Mouse (Mus musculus): ENCODE measurements around the gene H2afy. TPM values are rescaled to one million over a fixed set of nuclear protein-coding genes. Genes with fewer than 3 reads are reported as not detected.

The H2afy gene
- total and polyA plus RNA-seq, 2 experiments from 2014 or later, result 134 to 163 TPM

DNA sequence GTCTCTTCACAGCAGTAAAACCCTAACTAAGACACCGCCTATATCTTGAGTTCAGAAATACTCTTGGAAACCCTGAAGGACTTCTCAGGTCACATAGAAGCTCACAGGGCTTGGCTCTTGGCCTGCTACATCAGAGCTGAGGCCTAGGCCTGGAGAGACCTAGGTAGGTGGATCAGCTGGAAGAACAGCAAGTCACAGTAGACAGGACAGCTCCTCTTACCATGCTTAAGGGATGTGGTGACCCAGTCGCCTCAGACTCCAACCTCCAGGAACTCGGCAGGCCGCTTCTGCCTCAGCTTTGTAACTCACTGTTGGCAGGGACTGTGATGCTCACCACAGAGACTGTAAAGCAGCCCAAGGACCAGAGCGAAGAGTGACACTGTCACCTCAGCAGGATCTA, 13.1 kb downstream of the H2afy start:
- H3K27ac ChIP-seq (ENCODE audit: low read depth, low read length), result no peak overlapping the region
- H3K4me1 ChIP-seq (ENCODE audit: insufficient read depth, low read length), result no peaks in the 10 kb centered on the region
- peaks cover 48% of the 10 kb centered on the region for H3K36me3 ChIP-seq (ENCODE audit: insufficient read depth, low read length)
- ATAC-seq (ENCODE audit: low FRiP score), result no peak
- WGBS, result 95% methylated on average over 5 of the region's 5 CpGs
- no peak for DNase-seq (ENCODE audit: low spot score)
- H3K27me3 ChIP-seq (ENCODE audit: insufficient read depth, low read length), result no peaks in the 10 kb centered on the region
- H3K9me3 ChIP-seq (ENCODE audit: low read length), result no peaks in the 10 kb centered on the region
- H3K4me2 ChIP-seq (ENCODE audit: low read depth, low read length, poor library complexity, severe bottlenecking), result no peak overlapping the region
- no peak overlapping the region for H3K4me3 ChIP-seq (ENCODE audit: low read depth, low read length)
- no peak for TF ChIP-seq CTCF (IDR thresholded peaks at IDR 0.05)
- no peak overlapping the region for H3K9ac ChIP-seq (replicated peaks; ENCODE audit: low read length, poor library complexity, severe bottlenecking)

GRCm38 (mm10) chr13:56117991-56118765, 18.0 kb downstream of the H2afy start:
- Histone ChIP-seq H3K9me3 (ENCODE audit: low read length) (no peaks in the 10 kb centered on the region), H3K4me2 (ENCODE audit: low read depth, low read length, poor library complexity, severe bottlenecking) (no peak overlapping the region), H3K9ac (replicated peaks; ENCODE audit: low read length, poor library complexity, severe bottlenecking) (no peak overlapping the region), H3K4me3 (ENCODE audit: low read depth, low read length) (no peak overlapping the region), H3K36me3 (ENCODE audit: insufficient read depth, low read length) (peaks cover 10% of the 10 kb centered on the region; the same call in 1 of the 2 replicates), H3K27me3 (ENCODE audit: insufficient read depth, low read length) (no peaks in the 10 kb centered on the region), H3K4me1 (ENCODE audit: insufficient read depth, low read length) (0 out of 2 replicates have a peak, but pooled peaks cover 2% of the 10 kb centered on the region), H3K27ac (ENCODE audit: low read depth, low read length) (no peak overlapping the region)
- DNase-seq (ENCODE audit: low spot score) (no peak), ATAC-seq (ENCODE audit: low FRiP score) (no peak)
- WGBS, result 78% methylated on average over 9 of the region's 9 CpGs
- no peak for TF ChIP-seq CTCF (IDR thresholded peaks at IDR 0.05)

DNA sequence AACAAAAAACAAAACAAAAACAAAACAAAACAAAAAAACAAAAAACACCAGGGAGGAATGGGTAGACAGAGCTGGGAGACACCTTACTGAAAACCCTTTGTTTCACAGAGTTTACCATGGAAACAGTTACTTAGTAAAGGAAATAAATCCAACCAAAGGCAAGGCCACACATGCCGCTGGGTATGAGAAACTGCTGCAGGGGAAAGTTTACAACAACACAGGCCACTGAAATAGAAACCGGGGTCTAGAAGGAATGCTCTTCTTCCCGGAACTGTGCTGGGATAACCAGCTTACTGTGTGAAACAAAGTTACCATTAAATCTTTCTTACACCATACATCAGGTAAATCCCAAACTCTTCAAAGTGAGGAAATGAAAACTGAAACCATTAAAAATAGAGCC, 20.3 kb downstream of the H2afy start:
- no peak for DNase-seq (ENCODE audit: low spot score)
- H3K27ac ChIP-seq (ENCODE audit: low read depth, low read length), result 0 out of 2 replicates have a peak overlapping the region, but pooled peaks have one; percentile 26
- peaks cover 11% of the 10 kb centered on the region; the same call in 1 of the 2 replicates for H3K36me3 ChIP-seq (ENCODE audit: insufficient read depth, low read length)
- no peak overlapping the region for H3K4me2 ChIP-seq (ENCODE audit: low read depth, low read length, poor library complexity, severe bottlenecking)
- H3K9me3 ChIP-seq (ENCODE audit: low read length), result no peaks in the 10 kb centered on the region
- ATAC-seq (ENCODE audit: low FRiP score), result no peak
- H3K4me1 ChIP-seq (ENCODE audit: insufficient read depth, low read length), result 0 out of 2 replicates have a peak, but pooled peaks cover 6% of the 10 kb centered on the region
- WGBS, result 44% methylated on average over 3 of the region's 3 CpGs
- no peak overlapping the region for H3K9ac ChIP-seq (replicated peaks; ENCODE audit: low read length, poor library complexity, severe bottlenecking)
- H3K4me3 ChIP-seq (ENCODE audit: low read depth, low read length), result no peak overlapping the region
- TF ChIP-seq CTCF (IDR thresholded peaks at IDR 0.05), result no peak
- H3K27me3 ChIP-seq (ENCODE audit: insufficient read depth, low read length), result no peaks in the 10 kb centered on the region

GRCm38 (mm10) chr13:56115386-56115785, 20.8 kb downstream of the H2afy start:
- ATAC-seq (ENCODE audit: low FRiP score), result no peak
- H3K4me2 ChIP-seq (ENCODE audit: low read depth, low read length, poor library complexity, severe bottlenecking), result no peak overlapping the region
- H3K27ac ChIP-seq (ENCODE audit: low read depth, low read length), result peak overlapping the region; percentile 26; the same call in 1 of the 2 replicates
- no peak for DNase-seq (ENCODE audit: low spot score)
- H3K4me1 ChIP-seq (ENCODE audit: insufficient read depth, low read length), result 0 out of 2 replicates have a peak, but pooled peaks cover 6% of the 10 kb centered on the region
- H3K9me3 ChIP-seq (ENCODE audit: low read length), result no peaks in the 10 kb centered on the region
- H3K9ac ChIP-seq (replicated peaks; ENCODE audit: low read length, poor library complexity, severe bottlenecking), result no peak overlapping the region
- 67% methylated on average over 9 of the region's 9 CpGs for WGBS
- H3K36me3 ChIP-seq (ENCODE audit: insufficient read depth, low read length), result peaks cover 13% of the 10 kb centered on the region; the same call in 1 of the 2 replicates
- no peaks in the 10 kb centered on the region for H3K27me3 ChIP-seq (ENCODE audit: insufficient read depth, low read length)
- TF ChIP-seq CTCF (IDR thresholded peaks at IDR 0.05), result no peak
- no peak overlapping the region for H3K4me3 ChIP-seq (ENCODE audit: low read depth, low read length)

- DNase-seq (ENCODE audit: low spot score) (no peak), ATAC-seq (ENCODE audit: low FRiP score) (no peak)
- Histone ChIP-seq H3K9me3 (ENCODE audit: low read length) (no peaks in the 10 kb centered on the region), H3K27ac (ENCODE audit: low read depth, low read length) (no peak overlapping the region), H3K4me2 (ENCODE audit: low read depth, low read length, poor library complexity, severe bottlenecking) (no peak overlapping the region), H3K27me3 (ENCODE audit: insufficient read depth, low read length) (no peaks in the 10 kb centered on the region), H3K4me3 (ENCODE audit: low read depth, low read length) (no peak overlapping the region), H3K36me3 (ENCODE audit: insufficient read depth, low read length) (peaks cover 13% of the 10 kb centered on the region; the same call in 1 of the 2 replicates), H3K9ac (replicated peaks; ENCODE audit: low read length, poor library complexity, severe bottlenecking) (peak overlapping the region; percentile 24; the same call in 1 of the 2 replicates), H3K4me1 (ENCODE audit: insufficient read depth, low read length) (peaks cover 17% of the 10 kb centered on the region; the same call in 1 of the 2 replicates)
- WGBS, result 70% methylated on average over 19 of the region's 19 CpGs
- TF ChIP-seq CTCF (IDR thresholded peaks at IDR 0.05), result no peak
These were observed 22.5 kb downstream of the H2afy start for GRCm38 (mm10) chr13:56113431-56114248.
